Mouse (Mus musculus) right cerebral cortex, postnatal 25 days (tissue): Measurements from ENCODE around the gene 9430015G10Rik.
"Not testable (repeated sequence)": the region's sequence is repeated elsewhere in the genome, so short reads cannot be mapped to it uniquely, and the experiment has no call there.

Experiments used
- DNase-seq: peaks from one replicate; pipeline ENCODE4 v3.0.0; 2022

Gene 9430015G10Rik

DNA sequence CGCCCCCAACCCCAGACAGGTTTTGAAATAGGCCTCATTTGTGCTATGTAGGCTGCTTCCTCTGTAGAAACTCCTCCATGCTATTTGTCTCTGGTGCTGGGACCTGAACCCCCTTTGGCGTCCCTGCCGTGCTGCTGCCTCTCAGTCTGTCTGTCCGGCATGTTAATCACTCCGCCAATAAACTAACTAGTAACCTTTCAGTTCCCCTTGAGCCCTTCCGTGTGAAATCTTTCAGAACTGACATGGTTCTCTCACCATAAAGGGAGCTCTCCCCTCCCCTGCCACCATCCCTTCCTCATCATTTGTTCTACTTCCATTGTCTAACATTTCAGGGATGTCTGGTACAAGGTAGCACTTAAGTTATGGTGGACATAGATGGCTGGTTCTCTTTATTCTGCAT, 10.4 kb upstream of the 9430015G10Rik start:
- no peak for DNase-seq

GRCm38 (mm10) chr4:156100501-156100900, 9.3 kb upstream of the 9430015G10Rik start:
- no peak for DNase-seq

DNA sequence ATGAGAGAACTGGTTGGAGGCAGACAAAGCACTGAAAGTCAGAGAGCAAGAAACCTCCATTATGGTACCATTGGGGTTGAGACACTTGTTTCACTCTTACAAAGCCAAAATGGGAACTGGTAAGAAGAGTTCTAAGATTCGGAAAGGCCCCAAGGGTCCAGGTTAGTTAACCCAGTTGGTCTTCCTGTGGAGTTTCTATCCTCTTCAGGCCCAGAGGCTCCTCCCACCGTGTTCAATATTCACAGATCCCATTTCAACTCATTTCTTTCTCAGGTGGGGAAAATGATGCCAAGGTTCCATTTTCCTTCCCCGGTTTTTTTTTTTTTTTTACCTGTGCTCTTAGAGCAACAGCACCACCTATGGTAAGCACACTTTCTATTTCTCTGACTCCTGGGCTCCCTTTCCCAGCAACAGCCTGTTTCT, 8.3 kb upstream of the 9430015G10Rik start:
- DNase-seq = no peak

- no peak for DNase-seq
Measured at GRCm38 (mm10) chr4:156103342-156103741, 6.4 kb upstream of the 9430015G10Rik start.

- DNase-seq = no peak
Measured at GRCm38 (mm10) chr4:156108606-156109546, 906 bp upstream of the 9430015G10Rik start.

DNA sequence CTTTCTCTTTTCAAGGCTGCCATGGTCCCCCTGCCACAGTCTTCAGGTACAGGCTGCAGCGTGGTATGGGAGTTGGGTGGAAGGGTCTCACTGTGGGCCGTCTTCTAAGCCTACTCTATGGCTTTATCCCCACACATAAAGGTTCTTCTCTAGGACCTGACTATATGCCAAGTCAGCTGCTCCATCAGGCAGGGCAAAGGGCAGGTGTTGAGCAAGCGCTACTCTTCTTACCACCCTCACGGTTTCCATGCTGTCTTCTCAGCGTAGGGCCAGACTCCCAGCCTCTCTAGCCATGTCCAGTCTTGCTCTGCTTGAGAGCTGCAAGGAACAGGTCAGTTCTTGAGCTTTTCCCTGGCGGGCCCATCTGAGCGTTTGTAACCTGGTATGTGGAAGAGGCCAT, 14.3 kb downstream of the 9430015G10Rik start:
- DNase-seq = no peak

GRCm38 (mm10) chr4:156125393-156125792, 15.6 kb downstream of the 9430015G10Rik start:
- DNase-seq = no peak

DNA sequence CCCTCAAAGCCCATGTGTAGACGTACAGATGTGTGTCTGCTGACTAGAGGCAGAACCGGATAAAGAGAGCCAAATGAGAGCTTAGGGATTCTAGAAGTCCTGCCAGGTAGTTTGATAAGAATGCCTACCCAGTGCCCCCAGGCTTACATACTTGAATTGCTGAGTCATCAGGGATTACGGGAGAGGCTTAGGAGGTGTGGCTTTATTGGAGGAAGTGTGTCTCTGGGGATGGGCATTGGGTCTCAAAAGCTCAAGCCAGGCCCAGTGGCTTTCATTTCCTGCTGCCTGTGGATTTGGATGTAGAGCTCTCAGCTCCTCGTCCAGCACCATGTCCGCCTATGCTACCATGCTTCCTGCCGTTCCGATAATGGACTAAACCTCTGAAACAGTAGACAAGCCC, 17.1 kb downstream of the 9430015G10Rik start:
- DNase-seq = no peak

DNA sequence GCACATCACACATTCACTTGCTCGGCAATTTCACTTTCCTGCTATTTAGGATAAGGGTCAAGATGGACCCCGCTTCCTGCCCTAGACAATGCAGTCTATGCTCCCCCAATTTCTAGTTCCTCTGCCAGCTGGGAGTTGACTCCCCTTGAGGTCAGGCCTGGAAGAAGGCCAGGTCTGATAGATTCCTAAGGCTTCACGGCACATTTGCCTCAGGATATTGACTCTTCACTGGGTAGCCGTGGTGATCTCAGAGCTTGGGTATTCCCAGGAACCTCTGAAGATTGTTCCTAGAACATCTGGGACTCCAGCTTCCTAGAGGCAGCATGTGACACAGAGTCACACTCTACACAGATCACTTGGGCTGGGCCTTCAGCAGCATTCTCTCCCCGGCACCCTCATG, 19.0 kb downstream of the 9430015G10Rik start:
- DNase-seq = no peak

GRCm38 (mm10) chr4:156130436-156130835, 20.7 kb downstream of the 9430015G10Rik start, which contains the start of gene Rnf223:
Gene Rnf223, plus strand, starts transcription at chr4:156130513.
- no peak for DNase-seq

DNA sequence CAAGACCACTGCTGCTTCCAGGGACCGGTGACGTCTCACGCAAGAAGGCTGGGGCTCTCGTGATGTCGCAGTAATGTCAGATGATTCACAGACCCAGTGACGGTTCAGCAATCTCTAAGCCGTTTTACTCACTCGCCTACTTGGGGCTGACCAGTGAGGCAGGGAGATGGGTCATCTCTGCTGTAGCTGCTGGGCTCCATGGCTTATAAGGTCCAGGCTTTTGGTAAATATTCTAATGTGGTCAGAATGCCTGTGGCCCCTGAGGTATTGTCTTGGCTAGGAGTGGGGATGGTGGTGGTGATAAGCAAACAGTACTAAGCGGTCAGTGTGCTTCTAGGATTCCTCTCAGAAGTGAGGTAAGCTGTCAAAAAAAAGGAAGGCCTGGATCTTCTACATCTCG, 21.2 kb downstream of the 9430015G10Rik start:
- no peak for DNase-seq

DNA sequence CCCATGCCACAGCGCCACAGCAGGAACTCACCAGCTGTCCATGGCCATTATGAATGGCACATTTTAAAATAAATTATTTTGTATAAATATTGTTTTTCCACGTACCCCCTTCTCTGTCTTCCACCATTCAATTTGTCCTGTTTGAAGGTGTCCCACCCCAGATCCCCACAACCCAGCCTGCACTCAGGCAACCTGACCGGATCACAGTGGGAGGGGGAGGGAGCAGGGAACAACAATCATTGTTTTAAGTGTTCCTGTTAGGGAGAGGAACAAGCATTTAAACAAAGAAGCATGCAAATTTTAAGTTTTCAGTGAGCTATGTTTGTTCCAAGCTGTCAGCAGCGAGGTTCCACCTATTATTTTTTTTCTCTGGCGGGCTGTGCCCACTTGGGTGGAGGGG, 23.6 kb downstream of the 9430015G10Rik start:
- DNase-seq = no peak

- DNase-seq = no peak
Measured at GRCm38 (mm10) chr4:156133943-156134605, 24.3 kb downstream of the 9430015G10Rik start.

DNA sequence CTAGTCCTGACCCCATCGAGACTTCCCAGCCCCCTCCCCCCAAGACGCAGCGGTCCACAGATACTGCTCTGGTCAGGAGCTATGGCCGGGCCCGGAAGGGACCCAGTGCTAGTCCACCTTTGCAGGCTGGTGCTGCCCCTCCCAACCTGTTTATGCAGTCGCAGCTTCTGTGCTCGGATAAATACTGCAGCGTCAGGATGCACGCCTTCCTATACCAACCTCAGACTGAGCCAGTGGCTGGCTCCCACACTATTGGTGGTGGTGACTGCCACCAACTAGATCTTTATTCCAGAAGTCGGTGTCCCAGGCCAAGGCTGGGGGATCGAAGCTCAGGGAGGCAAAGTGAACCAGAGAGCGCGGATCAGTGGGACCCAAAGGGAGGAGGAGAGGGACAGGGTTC, 25.3 kb downstream of the 9430015G10Rik start:
- no peak for DNase-seq

DNA sequence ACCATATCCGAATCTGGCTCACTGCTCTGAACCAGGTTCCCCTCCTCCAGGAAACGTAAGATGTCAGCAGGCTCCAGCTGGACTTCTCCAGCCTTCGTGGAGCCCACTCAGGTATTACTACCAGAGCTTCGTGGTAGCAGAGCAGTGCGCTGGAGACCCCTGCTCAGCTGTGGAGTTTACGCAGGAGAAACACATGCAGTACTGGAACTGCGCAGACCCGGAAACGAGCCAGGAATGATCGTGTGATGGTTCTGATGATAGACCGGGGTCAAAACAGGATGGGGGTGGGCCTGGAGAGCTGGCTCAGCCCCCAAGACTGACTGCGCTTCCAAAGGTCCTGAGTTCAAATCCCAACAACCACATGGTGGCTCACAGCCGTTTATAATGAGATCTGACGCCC, 26.0 kb downstream of the 9430015G10Rik start:
- DNase-seq = no peak

- DNase-seq = no peak
Measured at GRCm38 (mm10) chr4:156136285-156137100, 26.7 kb downstream of the 9430015G10Rik start.

DNA sequence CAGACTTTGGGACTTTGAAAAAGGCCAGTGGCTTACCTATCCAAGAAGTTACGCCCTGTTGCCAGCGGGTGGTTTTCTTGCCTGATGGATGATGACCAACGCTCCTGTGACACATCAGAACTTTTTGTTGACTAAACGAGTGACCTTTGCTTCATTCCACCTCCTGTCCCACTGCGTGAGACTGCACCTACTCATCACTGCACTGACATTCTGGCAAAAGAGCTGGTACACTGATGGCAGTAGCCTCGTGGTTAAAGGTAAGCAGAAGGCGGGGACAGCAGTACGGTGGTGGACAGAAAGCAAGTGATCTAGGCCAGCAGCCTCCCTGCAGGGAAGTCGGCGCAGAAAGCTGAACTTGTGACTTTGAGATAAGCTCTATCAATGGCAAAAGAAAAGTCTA, 41.1 kb downstream of the 9430015G10Rik start:
- not testable (repeated sequence) for DNase-seq

- no peak for DNase-seq
Measured at GRCm38 (mm10) chr4:156154771-156155170, 45.0 kb downstream of the 9430015G10Rik start.

DNA sequence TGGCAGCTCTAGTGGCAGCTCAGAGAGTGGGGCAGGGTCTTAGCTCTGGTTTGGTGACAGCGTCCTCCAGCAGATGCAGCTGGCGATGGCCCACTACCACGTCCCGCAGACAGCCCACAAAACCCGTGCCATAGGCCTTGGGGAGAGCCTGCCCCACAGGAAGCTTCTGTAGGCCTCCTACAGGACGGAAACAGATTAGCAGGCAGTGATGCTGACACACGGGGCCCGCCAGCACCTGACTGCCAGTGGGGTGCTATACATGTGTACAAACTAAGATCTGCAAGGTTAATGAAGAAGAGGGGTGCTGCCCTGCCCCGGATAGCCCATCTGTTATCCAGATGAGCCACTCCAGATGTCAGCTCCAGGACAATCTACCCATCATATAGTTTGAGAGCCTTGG, 56.7 kb downstream of the 9430015G10Rik start:
- DNase-seq = no peak

- DNase-seq = no peak
Measured at GRCm38 (mm10) chr4:156168611-156169010, 58.8 kb downstream of the 9430015G10Rik start.

GRCm38 (mm10) chr4:156169129-156169528, 59.3 kb downstream of the 9430015G10Rik start:
- DNase-seq = no peak

DNA sequence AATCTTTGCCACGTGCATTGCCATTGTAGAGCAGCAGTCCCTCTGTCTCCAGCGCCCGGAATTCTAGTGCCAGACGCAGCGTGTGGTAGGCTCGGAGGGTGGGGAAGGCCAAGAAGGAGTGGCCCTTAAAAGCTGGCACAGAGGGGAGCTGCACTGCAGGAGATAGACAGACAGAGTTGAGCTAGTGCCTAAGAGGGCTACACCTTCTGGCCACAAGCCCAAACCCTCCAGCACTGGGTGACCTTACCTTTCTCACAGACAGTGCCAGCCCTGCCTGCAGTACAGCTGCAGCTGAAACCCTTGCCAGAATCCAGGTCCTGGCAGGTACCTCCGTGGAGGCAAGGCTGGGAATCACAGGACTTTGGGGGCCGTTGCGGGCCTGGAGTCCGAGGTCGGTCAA, 62.0 kb downstream of the 9430015G10Rik start:
- DNase-seq = no peak
